Mouse (Mus musculus) spleen, adult 12 weeks (tissue): Measurements from ENCODE around the gene Skint4.

Experiments used
- DNase-seq: peaks from one replicate; pipeline ENCODE4 v3.0.0; 2022; ENCODE audit warnings: low spot score

Gene Skint4

DNA sequence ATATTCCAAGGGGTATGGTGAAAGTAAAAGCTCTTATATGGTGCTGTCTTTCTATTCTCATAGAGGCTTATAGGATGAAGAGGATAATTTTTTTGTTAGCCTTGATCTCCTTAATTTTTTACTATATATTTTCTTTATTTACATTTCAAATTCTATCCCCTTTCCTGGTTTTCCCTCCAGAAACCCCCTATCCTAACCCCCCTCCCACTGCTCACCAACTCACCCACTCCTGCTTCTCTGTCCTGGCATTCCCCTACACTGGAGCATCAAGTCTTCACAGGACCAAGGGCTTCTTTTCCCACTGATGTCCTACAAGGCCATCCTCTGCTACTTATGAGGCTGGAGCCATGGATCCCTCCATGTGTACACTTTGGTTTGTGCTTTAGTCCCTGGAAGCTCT, at the start of gene Skint4:
Gene Skint4, plus strand, starts transcription at position 301 of the 400 bp plus-strand sequence.
- DNase-seq = no peak
